Mouse (Mus musculus): ENCODE results near the gene Vamp3. TPM values are rescaled to one million over a fixed set of nuclear protein-coding genes. Genes with fewer than 3 reads are reported as not detected.
A peak's percentile ranks its signal among the peaks of the same experiment; 100 is the strongest.

Gene Vamp3
- total RNA-seq (2021), result 10 to 100 TPM; 30.4 to 30.7 TPM
- long read RNA-seq, transcript Vamp3-201 (5 exons, 2,120 nt), result major isoform, 23 of 30 reads
- long read RNA-seq, partial matches to known transcripts, result 1 of 30 reads
- long read RNA-seq, other reads (novel, unspliced or antisense), result 6 of 30 reads

DNA sequence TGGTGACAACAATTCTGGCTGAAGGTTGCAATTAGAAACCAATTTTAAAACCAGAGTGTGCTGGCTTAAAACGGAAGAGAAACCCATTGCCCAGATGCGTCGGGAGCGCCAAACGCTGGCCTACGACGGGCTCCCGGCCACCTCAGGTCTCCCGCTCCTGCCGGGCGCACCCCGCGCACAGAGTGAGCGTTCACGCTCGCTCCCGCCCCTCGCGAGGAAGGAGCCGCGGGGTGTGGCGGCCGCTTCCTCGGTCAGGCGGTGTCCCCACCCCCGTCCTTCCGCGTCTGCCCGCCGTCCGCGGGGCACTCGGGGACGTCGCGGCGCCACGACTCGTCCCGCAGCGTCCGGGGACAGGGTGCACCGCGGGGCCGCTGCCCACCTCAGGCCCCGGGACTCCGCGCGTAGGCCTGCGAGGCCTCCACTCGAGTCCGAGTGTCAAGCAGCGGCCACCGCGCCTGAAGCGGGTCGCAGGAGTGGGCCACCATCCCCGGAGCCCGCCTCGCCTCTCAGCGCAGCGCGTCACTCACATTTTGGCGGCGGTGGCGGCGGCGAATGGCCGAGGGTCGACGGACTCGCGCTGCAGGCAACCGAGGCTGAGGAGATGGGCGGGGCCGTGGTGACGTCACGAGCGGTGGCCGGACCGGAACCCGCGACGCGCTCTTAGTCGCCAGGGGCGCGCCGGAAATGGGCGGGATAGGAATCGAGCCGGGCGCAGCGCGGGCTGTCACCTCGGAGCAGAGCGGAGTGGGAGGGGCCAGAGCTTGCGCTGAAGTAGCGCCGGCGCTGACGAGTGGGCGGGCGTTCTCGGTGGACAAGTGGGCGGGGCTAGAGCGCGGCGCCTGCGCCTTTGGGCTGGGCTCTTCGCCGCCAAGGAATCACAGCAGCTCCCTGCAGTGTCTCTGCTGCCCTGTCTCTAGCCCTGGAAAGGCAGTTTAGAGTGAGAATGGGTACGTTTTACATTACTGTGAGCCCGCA, at the start of gene Vamp3:
Gene Vamp3 (minus strand): TSS at position 617 of the 975 bp plus-strand sequence.
- peak; percentile 98 to 99 for DNase-seq (ENCODE audit: low spot score in 2 of 2)

DNA sequence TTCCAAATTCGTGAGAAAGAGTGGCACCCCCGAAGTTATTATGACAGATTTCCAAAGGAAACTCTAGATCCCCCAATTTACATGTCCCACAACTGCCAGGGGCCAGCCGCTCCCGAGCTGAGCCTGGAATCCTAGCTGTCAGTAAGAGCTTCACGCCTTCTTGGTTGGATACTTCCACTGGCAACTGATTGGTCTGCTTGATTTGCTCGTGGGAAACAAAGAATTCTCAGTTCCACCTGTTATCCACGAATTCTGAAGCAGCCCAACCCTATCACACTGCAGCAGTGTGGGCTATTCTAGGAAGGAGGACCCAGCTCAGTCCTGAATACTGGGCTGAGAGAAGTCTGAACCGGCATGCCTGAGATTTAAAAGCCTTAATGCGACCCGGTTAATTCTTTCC, 48.7 kb upstream of the Vamp3 start:
- DNase-seq (ENCODE audit: low spot score in 2 of 2), result no peak

DNA sequence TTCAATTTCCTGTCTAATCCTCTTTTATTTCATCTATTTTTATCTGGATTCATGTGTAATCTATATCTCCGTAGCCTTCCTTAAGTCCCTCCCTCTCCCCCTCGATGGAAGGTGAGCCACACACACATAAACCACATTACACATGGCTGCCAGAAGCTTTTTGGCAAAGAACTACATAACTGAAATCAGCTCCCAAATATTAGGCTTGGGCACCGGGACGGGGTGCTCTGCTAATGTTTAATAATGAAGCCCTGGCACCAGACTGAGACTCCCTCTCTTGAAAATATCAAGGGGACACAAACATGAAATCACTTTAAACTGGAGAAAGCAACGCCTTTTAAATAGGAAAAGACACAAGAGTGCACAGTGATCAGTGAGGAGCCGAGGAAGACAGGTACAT, 48.1 kb upstream of the Vamp3 start:
- DNase-seq (ENCODE audit: low spot score in 2 of 2), result no peak

DNA sequence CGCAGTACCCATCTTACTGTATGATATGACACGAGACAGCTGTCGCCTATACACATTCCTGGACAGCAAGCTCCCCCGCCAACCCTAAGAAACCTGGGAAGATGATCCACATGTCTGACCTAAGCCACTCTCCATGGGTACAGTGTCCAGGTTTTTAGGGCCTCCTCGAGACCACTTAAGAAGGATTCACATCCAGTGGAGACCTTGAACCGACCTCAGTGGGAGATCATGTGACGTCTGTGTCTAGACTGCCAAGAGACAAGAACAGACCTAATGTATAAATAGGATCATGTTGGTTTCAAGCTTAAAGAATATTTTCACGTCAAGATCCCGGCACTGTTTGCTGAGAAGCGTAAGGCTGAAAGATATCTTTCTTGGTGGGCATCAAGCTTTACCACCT, 46.4 kb upstream of the Vamp3 start:
- DNase-seq (ENCODE audit: low spot score in 2 of 2), result no peak

DNA sequence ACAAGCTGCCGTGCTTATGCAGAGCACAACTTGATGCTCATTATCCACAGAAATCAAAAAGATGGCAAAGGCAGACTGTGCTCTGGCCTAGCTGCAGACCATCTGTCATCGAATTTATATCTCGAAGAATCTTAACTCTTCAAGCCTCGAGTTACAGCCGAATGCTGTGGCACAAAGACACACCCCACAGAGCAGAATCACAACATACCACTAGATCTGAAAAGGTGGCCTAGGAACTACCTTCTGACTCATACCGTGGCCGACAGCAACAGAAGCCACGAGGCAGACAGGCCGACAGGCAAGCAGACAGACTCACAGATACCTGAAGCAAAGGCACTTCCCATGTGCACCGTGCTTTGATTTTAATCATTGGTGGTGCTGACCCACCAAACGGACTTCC, 45.9 kb upstream of the Vamp3 start:
- peak; percentile 48 to 82 for DNase-seq (ENCODE audit: low spot score in 2 of 2)

DNA sequence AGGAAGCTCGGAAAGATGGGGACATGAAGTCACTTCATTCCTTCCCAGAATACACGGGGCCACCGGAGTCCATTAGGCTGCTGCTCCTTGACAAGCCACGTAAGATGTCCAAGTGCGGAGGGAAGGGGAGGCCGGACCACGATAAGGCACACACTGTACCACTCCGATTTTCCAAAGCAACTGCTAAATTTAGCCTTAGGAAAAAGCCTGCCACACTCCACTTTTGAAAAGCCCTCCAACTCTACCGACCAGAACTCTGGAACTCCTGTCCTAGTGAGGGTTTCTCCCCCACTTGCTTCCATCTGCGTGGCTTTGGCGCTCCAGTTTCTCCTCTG, 39.3 kb upstream of the Vamp3 start:
- DNase-seq (ENCODE audit: low spot score in 2 of 2), result no peak

DNA sequence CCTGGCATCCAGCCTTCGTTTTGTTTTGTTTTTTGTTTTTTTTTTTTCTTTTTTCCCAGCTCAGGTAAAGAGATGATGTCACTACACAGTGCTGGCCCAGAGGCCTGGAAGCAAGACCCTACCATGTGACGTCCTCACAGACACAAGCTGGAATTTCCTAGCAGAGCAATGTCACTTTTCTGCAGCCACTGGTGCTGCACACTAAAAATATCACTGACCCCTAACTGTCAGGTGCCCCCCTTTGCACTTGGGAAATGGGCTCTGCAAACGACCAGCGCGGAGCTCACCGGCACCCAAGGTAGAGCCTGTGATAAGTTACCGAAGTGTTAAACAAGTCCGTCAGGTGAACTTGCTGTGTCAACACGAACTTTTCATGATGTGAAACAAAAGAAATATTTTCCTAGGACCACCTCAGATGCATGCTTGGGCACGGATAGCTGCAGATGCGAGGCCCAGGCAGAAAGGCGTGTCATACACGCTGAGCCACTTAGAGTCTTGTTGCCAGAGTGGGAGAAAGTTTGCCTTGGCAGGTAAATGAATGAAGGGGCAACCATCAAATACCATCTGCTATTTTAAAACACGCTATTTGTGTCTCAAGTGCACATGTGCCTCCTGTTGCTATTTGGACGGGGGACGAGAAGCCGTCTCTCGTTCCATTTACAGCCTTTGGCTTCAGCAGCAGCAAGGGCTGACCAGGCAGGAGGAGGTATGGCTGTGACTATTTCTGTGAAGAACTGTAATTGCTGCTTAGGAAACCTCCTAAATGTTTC, 38.8 kb upstream of the Vamp3 start:
- DNase-seq (ENCODE audit: low spot score in 2 of 2), result no peak

DNA sequence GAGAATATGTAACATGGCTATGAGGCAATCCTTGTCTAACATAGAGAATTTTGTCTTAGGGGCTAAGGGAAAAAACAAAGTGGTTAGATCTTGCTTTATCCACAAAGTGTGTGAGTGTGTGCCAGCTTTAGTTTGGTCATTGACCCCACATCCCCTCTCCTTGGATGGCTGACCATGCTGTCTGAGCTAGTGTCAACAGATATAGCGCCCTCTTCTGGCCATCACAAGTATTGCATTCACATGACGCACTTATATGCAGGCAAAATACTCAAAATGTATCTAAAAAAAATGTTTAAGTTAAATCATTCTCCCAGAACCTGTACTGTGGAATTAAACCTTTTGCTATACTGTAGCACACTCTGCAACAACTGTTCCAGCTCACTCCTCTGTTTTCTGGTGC, 37.4 kb upstream of the Vamp3 start:
- DNase-seq (ENCODE audit: low spot score in 2 of 2), result peak in 1 of 2 experiments; percentile 65

DNA sequence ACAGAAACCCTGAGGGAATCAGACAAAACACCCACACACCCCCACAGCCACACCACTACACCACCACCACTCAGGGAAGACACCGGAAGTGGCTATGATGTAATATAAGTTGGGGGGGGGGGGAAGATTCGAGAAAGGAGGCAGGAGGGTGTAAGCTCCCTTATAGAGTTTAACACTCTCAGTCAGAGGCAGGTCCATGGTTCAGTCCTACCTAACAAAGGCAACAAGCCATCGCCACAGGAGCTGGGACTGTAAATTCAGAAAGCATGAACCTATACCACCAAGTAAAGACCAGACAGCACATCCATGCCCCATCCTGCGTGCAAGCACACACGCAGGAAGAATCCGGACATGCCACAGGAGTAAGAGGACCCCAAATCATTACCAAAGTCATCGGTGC, 31.5 kb upstream of the Vamp3 start, which contains the start of gene Gm13090:
Gene Gm13090 (plus strand): TSS at position 301 of the 400 bp plus-strand sequence.
- no peak for DNase-seq (ENCODE audit: low spot score in 2 of 2)

DNA sequence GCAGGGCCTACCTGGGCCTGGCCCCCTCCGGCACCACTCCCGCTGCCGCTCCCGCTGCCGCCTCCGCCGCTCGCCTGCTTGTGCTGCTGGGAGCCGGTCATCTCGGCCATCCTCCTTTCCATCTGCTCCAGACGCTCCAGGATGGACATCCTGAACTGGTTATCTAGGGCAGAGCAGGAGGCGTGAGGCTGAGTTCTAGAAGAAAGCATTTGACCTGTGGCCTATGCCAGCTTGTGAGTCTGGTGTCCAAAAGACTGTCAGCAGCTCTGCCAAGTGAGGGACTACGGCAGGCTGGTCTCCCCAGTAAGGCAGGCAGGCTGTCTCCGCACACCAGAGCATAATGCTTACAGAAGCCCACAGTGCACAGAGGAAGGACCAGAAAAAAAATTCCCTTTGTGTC, 31.1 kb upstream of the Vamp3 start:
- DNase-seq (ENCODE audit: low spot score in 2 of 2), result no peak

DNA sequence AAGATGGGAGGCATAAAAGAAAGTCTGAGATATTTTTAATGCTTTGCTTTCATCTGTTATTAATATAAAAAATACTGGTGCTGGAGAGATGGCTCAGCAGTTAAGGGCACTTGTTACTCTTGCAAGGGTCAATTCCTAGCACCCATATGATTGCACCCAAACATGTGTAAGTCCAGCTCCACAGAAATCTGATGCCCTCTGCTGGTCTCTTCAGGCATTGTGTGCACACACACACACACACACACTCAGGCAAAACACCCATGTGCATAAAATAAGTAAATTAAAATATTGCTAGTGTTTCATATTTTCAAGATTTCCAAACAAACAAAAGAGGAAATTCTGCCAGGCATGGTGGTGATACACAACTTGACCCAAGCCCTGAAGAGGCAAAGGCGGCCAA, 29.6 kb upstream of the Vamp3 start:
- no peak for DNase-seq (ENCODE audit: low spot score in 2 of 2)

DNA sequence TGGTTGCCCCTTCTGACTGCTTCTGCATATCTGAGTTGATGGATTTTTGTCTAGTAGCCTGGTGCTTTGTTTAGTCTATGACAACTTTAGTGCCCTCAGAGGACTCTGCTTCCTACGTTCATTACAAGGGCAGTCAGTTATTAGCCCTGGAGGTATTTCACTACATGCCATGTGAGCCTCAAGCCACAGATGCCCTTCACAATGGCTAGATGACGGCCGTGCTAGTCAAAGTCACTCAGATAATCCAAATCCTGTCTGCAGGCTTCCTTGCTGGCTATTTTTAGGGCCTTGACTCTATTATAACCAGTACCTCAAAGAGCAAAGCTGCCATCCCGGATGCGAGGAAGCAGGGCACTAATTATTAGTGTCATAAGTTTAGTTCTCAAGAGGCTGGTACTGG, 25.3 kb upstream of the Vamp3 start:
- DNase-seq (ENCODE audit: low spot score in 2 of 2), result no peak

DNA sequence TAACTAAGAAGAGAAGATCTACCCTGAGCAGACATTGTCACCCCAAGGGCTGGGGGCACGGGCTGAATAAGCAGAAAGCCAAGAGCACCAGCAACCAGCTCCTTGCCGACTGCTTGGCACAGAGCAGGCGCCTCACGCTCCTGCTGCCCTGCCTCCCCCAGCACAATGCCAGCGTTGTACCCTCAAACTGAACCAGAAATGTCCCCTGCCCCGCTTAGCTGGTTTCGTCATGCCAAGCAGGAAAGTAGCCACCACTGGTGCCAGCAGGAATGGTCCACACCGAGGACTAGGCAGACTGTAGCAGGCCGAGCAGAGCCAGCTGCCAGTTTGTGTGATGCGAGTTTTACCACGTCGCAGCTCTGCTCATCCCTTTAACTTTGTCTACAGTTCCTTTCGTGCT, 24.2 kb upstream of the Vamp3 start:
- DNase-seq (ENCODE audit: low spot score in 2 of 2), result no peak

DNA sequence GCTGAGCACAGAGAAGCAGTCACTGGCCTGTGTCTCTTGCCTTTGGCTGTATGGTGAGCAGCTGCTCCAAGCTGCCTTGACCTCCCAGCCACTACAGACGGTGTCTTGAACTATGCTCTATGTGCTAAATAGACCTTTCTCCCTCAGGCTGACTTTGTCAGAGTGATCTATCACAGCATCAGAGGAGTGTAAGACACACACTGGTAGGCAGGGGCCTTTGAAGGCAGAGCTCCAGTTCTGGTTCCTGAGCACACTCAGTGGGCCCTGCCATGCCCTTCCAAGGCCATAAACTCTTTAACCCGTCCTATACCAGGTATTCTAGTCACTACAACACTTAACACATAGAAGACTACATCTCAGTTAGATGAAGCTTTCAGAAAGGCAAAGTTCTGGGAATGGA, 23.6 kb upstream of the Vamp3 start:
- no peak for DNase-seq (ENCODE audit: low spot score in 2 of 2)

DNA sequence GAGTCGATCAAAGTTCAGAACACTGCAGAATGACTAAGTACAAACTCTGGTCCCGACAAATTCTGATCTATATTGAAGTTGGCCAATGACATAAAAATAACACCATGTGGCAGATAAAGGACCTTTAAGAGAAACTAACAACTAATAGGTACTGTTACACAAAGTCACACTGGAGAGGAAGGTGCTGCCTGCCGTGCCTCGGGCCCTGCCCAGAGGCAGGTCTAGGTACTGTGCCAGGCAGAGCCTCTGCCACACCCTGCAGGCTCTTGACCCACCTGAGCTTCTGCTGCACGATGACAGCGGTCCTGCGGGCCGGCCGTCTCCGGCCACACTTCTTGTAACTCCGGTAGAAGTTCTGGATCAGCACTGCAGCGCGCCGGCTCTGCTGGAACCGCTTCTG, 17.1 kb upstream of the Vamp3 start:
- DNase-seq (ENCODE audit: low spot score in 2 of 2), result no peak

DNA sequence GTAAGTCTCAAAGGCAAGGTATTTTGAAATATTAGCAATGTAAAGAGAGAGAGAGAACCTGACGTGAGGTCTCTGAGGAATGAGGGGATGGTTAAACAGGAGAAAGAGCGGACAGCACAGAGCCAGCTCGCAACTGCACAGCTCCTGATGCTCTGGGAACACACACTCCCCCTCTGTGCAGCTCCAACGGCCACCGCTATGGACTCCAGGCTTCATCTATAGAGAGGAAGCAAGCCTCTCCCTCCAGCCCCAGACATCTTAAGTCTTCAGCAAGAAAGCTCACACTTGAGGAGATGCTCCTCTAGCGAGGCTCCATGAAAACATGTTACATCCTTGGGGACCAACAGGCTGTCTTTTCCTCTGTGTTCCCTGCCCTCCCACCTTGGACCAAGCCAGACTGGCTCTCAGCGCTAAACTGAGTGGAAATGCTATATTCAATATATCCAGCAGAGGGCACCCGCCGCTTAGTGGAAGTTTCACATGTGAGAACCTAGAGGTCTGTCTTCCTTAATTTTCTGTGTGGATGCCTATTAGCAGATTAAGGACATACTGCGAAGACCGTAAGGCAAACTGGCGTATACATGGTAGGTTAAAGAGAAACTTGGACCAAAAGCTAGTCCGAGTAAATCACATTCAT, 15.5 kb upstream of the Vamp3 start:
- DNase-seq (ENCODE audit: low spot score in 2 of 2), result peak; percentile 70 to 92

DNA sequence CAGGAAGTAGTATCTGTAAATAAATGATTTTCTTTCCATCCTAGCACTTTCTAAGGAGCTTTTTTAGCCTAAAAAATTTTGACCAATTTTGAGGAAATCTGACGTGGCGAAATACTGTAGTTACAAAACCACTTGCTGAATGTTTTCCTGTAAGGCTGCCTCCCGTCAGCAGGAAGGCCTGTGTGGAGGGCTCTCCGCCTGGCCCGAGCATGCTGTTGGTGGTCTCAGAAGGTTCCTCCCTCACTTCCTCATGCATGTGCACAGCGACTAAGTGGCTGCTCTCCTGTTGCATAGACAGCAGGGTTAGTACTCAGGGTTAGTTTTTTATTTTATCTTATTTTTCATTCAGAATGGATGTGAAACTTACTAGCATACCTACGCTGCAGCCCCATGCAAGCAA, 13.2 kb upstream of the Vamp3 start:
- DNase-seq (ENCODE audit: low spot score in 2 of 2), result no peak

DNA sequence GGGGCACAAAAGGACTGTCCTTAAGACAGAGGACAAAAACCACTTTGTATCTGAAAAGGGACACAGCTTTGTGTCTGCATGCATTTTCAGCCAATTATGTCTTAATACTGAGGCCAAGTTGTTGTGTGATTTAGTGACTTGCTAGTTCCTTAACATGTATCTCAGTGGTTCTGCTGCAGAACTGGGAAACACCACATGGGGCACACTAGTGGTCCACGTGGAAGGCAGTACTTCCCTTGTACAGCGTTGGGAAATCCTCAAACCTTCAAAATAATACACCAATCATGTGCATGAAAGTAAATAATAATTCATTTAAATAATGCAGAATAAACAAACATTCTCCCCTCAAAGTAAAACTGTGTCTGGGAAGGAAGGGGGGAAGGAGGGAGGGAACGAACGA, 11.0 kb upstream of the Vamp3 start:
- no peak for DNase-seq (ENCODE audit: low spot score in 2 of 2)

DNA sequence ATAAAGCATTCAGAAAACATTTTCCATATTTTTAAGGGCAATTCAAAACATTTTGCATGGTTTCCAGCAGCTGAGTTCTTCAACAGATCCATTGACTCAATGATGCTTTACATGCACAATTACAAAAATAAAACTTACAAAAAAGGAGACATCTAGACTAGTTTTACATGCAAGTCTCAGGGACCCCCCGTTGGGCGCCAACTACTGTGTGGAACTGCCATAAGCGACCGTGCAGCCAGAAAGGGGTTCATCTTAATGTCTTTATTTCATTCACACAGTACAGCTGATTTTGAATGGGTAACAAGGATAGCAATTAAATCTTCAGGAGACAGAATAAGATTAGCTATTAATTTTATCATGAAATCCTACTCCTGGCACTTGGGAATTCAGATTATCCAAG, 1.8 kb upstream of the Vamp3 start:
- DNase-seq (ENCODE audit: low spot score in 2 of 2), result no peak

DNA sequence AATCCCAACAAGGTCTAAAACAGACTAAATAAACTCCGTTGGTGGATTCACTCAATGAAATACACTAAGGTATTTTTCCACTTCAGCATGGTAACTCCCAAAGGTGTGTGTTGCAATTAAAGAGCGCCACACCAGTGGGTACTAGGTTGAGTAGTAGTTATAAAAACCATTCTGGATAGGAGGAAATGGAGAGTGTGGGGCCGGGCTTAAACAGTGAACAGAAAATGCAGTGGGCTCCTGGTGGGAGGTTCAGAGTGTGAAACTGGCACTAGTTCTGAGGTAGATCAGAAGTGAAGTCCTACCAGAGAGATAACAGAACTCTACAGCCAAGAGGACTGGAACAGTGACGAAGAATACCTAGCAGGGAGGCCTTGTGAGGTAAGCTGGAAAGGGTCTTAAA, 871 bp upstream of the Vamp3 start:
- no peak for DNase-seq (ENCODE audit: low spot score in 2 of 2)

DNA sequence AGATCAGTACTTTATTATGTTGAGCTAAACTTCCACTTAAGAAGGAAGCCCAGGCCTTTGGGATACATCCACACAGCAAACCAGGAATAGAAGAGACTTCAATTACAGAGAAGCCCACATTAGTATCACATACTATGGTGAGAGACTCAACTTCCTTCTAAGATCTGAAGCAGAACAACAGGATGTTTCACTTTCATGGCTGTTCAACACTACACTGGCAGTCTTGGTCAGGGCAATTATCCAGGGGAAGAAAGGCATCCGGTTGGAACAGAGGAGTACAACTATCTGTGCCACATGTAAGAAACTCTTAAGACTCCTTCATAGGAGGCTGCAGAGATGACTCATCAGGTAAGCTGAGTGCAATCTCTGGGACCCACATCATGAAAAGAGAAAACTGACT, 6.6 kb downstream of the Vamp3 start:
- no peak for DNase-seq (ENCODE audit: low spot score in 2 of 2)

DNA sequence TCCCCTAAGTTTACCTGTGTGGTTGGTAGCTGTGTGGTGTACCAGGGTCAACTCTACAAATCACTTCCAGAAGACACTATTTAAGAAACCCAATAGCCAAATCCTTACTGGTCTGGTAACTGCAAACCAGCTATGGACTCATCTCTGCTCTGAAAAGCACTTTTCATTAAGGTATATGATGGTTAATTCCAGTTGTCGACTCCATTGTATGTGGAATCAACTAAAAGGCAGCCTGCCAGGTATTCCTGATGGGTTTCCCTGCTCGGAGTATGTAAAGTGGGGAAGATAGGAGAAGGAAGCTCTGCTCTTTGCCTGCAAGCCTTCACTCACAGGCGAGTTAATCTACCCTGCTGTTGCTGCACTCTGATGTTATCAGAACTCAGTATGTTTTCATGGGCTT, 11.2 kb downstream of the Vamp3 start:
- no peak for DNase-seq (ENCODE audit: low spot score in 2 of 2)

Data from layer of hippocampus, adult 18-20 months (tissue).